Comparison of ENCODE assay signal across 8 mouse cellular contexts in genomic region chr1:165046637-165047036, GRCm38 (mm10).
DNase-seq lines count a peak whose midpoint lies in the region; ATAC-seq and TF ChIP-seq lines count a peak whose summit lies in the region.

No protein-coding gene starts in this region.

- TF ChIP-seq CTCF in brain, embryonic 14.5 days (IDR thresholded peaks at IDR 0.05; ENCODE audit: borderline replicate concordance, extremely low read depth, insufficient read depth, insufficient read length): no peak

- ATAC-seq in forebrain, embryonic 11.5 days (replicated peaks; ENCODE audit: low FRiP score): peak; percentile 55
- peak; percentile 88 for ATAC-seq in heart, embryonic 16.5 days (replicated peaks; ENCODE audit: extremely low read depth, insufficient read depth, low FRiP score)
- peak; percentile 60 for ATAC-seq in neural tube, embryonic 11.5 days (ENCODE audit: insufficient read depth, low FRiP score, low TSS enrichment)

- H3K27ac ChIP-seq in forebrain, embryonic 11.5 days (ENCODE audit: low read depth, low read length): no peak overlapping the region
- peak overlapping the region; percentile 87 for H3K27ac ChIP-seq in heart, embryonic 16.5 days (ENCODE audit: low read length)
- no peak overlapping the region for H3K27ac ChIP-seq in neural tube, embryonic 11.5 days (ENCODE audit: low read depth, low read length)

- H3K4me3 ChIP-seq in forebrain, embryonic 11.5 days (ENCODE audit: low read depth, low read length): no peak overlapping the region
- no peak overlapping the region for H3K4me3 ChIP-seq in heart, embryonic 16.5 days (ENCODE audit: low read length)
- no peak overlapping the region for H3K4me3 ChIP-seq in neural tube, embryonic 11.5 days (ENCODE audit: low read depth, low read length)

- H3K4me1 ChIP-seq in forebrain, embryonic 11.5 days (replicated peaks; ENCODE audit: control insufficient read depth, insufficient read depth, low read length): no peaks in the 10 kb centered on the region
- peaks cover 13% of the 10 kb centered on the region for H3K4me1 ChIP-seq in heart, embryonic 16.5 days (ENCODE audit: control insufficient read depth, insufficient read depth, low read length)
- no peaks in the 10 kb centered on the region; the same call in 1 of the 2 replicates for H3K4me1 ChIP-seq in neural tube, embryonic 11.5 days (ENCODE audit: control insufficient read depth, insufficient read depth, low read length)

- TF ChIP-seq POLR2A in brain, embryonic 14.5 days (IDR thresholded peaks at IDR 0.05; ENCODE audit: borderline replicate concordance, extremely low read depth, insufficient read depth, insufficient read length, poor library complexity, severe bottlenecking): no peak

- H3K9me3 ChIP-seq in forebrain, embryonic 11.5 days (ENCODE audit: control insufficient read depth, low read length): no peaks in the 10 kb centered on the region
- no peaks in the 10 kb centered on the region for H3K9me3 ChIP-seq in heart, embryonic 16.5 days (replicated peaks; ENCODE audit: control insufficient read depth, low read length)
- H3K9me3 ChIP-seq in neural tube, embryonic 11.5 days (ENCODE audit: control insufficient read depth, low read length): no peaks in the 10 kb centered on the region

- no peaks in the 10 kb centered on the region for H3K27me3 ChIP-seq in forebrain, embryonic 11.5 days (ENCODE audit: control insufficient read depth, insufficient read depth, low read length)
- H3K27me3 ChIP-seq in heart, embryonic 16.5 days (ENCODE audit: control insufficient read depth, insufficient read depth, low read length): no peaks in the 10 kb centered on the region
- H3K27me3 ChIP-seq in neural tube, embryonic 11.5 days (ENCODE audit: control insufficient read depth, insufficient read depth, low read length): no peaks in the 10 kb centered on the region

- peak; percentile 90 for DNase-seq in Muller cell, postnatal 12 days (ENCODE audit: inconsistent ontology term)
- DNase-seq in brain, embryonic 14.5 days (ENCODE audit: low read depth): peak; percentile 68
- no peak for DNase-seq in forebrain, embryonic 11.5 days (ENCODE audit: low spot score)
- peak; percentile 42 to 46 for DNase-seq in left cerebral cortex, adult 8-10 months (ENCODE audit: low spot score in 2 of 2)
- DNase-seq in neural tube, embryonic 11.5 days (ENCODE audit: low spot score): peak; percentile 65
- peak; percentile 19 for DNase-seq in urinary bladder, postnatal 10 days (ENCODE audit: low spot score)
- DNase-seq in T-cell, adult 2 months (ENCODE audit: low spot score): no peak

- H3K9ac ChIP-seq in forebrain, embryonic 11.5 days (ENCODE audit: low read length): no peak overlapping the region
- H3K9ac ChIP-seq in heart, embryonic 16.5 days (ENCODE audit: low read length): peak overlapping the region; percentile 13; the same call in 1 of the 2 replicates
- peak overlapping the region; percentile 45; the same call in 1 of the 2 replicates for H3K9ac ChIP-seq in neural tube, embryonic 11.5 days (ENCODE audit: low read length)

- no peak overlapping the region for H3K4me2 ChIP-seq in forebrain, embryonic 11.5 days (ENCODE audit: low read depth, low read length, severe bottlenecking)
- H3K4me2 ChIP-seq in heart, embryonic 16.5 days (ENCODE audit: low read depth, low read length): peak overlapping the region; percentile 29
- no peak overlapping the region for H3K4me2 ChIP-seq in neural tube, embryonic 11.5 days (ENCODE audit: low read depth)

- 26% methylated on average over 7 of the region's 7 CpGs for WGBS in forebrain, embryonic 11.5 days
- 11% methylated on average over 7 of the region's 7 CpGs for WGBS in heart, embryonic 16.5 days
- WGBS in neural tube, embryonic 11.5 days: 21% methylated on average over 7 of the region's 7 CpGs

- H3K36me3 ChIP-seq in forebrain, embryonic 11.5 days (ENCODE audit: control insufficient read depth, insufficient read depth, low read length): no peaks in the 10 kb centered on the region
- H3K36me3 ChIP-seq in heart, embryonic 16.5 days (ENCODE audit: control insufficient read depth, insufficient read depth): no peaks in the 10 kb centered on the region
- H3K36me3 ChIP-seq in neural tube, embryonic 11.5 days (ENCODE audit: control insufficient read depth, insufficient read depth, low read length): no peaks in the 10 kb centered on the region

Comparison
In these comparisons a context has a peak if more than half of its experiments do, and no peak if none do; other contexts are left out.
1. DNase-seq: peak in Muller cell, postnatal 12 days (single experiment), brain, embryonic 14.5 days (single experiment), left cerebral cortex, adult 8-10 months (2 of 2), neural tube, embryonic 11.5 days (single experiment) and urinary bladder, postnatal 10 days (single experiment); none in forebrain, embryonic 11.5 days (single experiment) and T-cell, adult 2 months (single experiment).
2. Peak in every context shown above with its lines, with median percentiles within 50 percentile points of each other: ATAC-seq.